Mouse (Mus musculus): ENCODE data around the gene Pfn1. TPM values are rescaled to one million over a fixed set of nuclear protein-coding genes. Genes with fewer than 3 reads are reported as not detected.

Gene Pfn1
- total and polyA plus RNA-seq, 2 experiments, result 132 to 583 TPM

- H3K36me3 ChIP-seq (ENCODE audit: control insufficient read depth, insufficient read depth, low read length), result peaks cover 10% of the 10 kb centered on the region
- H3K4me1 ChIP-seq (ENCODE audit: control insufficient read depth, insufficient read depth, low read length), result peaks cover 11% of the 10 kb centered on the region
- peak within 1 kb of the TSS; percentile 66 for H3K9ac ChIP-seq (ENCODE audit: low read depth, low read length)
- peak within 1 kb of the TSS; percentile 53; the same call in 1 of the 2 replicates for H3K4me3 ChIP-seq (ENCODE audit: insufficient read depth, low read depth, low read length)
- H3K27ac ChIP-seq (replicated peaks; ENCODE audit: insufficient read depth, low read depth, low read length), result peak within 1 kb of the TSS; percentile 75
- peaks cover 21% of the 10 kb centered on the region for H3K79me2 ChIP-seq (ENCODE audit: control insufficient read depth, insufficient read depth, low read length)
- no peak for TF ChIP-seq CTCF (IDR thresholded peaks at IDR 0.05; ENCODE audit: low read depth, low read length)
- no peak for TF ChIP-seq POLR2A (IDR thresholded peaks at IDR 0.05; ENCODE audit: extremely low read depth, insufficient read depth, low read length)
- no peaks in the 10 kb centered on the region for H3K27me3 ChIP-seq (ENCODE audit: control insufficient read depth, insufficient read depth, low read length)
- WGBS, result 82% methylated on average over 3 of the region's 3 CpGs
- no peak for DNase-seq (ENCODE audit: extremely low read depth, low read depth, low spot score)
Measured at GRCm38 (mm10) chr11:70656964-70657363, 2.5 kb upstream of the Pfn1 start, which contains the start of gene Eno3. Gene Eno3, plus strand, starts transcription at chr11:70657202.

DNA sequence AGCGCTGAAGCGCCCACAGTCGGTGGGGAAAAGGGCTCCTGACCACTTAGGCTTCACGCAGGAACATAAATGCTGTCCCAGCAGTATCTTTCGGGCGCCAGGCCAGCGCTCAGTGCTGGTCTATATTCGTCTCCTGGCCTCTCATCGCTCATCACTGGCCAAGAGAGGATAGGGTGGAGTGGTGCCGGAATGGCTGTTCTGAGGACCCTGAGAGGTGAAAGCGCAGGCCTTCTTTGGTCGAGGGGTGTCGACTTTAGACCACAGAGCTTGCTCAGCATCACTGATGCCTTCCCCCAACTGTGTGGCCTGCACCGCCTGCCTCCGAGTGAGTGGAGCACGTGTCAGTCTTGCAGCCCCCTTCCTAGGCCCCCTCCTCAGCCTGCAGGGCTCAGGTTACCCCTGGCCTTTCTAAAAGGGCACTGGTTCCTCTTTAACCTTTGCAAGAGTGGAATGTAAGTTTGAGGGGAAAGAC lies 2.0 kb upstream of the Pfn1 start:
- H3K79me2 ChIP-seq (ENCODE audit: control insufficient read depth, insufficient read depth, low read length), result peaks cover 23% of the 10 kb centered on the region
- TF ChIP-seq CTCF (IDR thresholded peaks at IDR 0.05; ENCODE audit: low read depth, low read length) (no peak), POLR2A (IDR thresholded peaks at IDR 0.05; ENCODE audit: extremely low read depth, insufficient read depth, low read length) (no peak)
- peak overlapping the region; percentile 66 for H3K9ac ChIP-seq (ENCODE audit: low read depth, low read length)
- peaks cover 14% of the 10 kb centered on the region for H3K4me1 ChIP-seq (ENCODE audit: control insufficient read depth, insufficient read depth, low read length)
- peak overlapping the region; percentile 53; the same call in 1 of the 2 replicates for H3K4me3 ChIP-seq (ENCODE audit: insufficient read depth, low read depth, low read length)
- 59% methylated on average over 16 of the region's 16 CpGs for WGBS
- DNase-seq (ENCODE audit: extremely low read depth, low read depth, low spot score), result no peak
- H3K36me3 ChIP-seq (ENCODE audit: control insufficient read depth, insufficient read depth, low read length), result peaks cover 15% of the 10 kb centered on the region
- H3K27ac ChIP-seq (replicated peaks; ENCODE audit: insufficient read depth, low read depth, low read length), result peak overlapping the region; percentile 75; the same call in 1 of the 2 replicates
- H3K27me3 ChIP-seq (ENCODE audit: control insufficient read depth, insufficient read depth, low read length), result no peaks in the 10 kb centered on the region

DNA sequence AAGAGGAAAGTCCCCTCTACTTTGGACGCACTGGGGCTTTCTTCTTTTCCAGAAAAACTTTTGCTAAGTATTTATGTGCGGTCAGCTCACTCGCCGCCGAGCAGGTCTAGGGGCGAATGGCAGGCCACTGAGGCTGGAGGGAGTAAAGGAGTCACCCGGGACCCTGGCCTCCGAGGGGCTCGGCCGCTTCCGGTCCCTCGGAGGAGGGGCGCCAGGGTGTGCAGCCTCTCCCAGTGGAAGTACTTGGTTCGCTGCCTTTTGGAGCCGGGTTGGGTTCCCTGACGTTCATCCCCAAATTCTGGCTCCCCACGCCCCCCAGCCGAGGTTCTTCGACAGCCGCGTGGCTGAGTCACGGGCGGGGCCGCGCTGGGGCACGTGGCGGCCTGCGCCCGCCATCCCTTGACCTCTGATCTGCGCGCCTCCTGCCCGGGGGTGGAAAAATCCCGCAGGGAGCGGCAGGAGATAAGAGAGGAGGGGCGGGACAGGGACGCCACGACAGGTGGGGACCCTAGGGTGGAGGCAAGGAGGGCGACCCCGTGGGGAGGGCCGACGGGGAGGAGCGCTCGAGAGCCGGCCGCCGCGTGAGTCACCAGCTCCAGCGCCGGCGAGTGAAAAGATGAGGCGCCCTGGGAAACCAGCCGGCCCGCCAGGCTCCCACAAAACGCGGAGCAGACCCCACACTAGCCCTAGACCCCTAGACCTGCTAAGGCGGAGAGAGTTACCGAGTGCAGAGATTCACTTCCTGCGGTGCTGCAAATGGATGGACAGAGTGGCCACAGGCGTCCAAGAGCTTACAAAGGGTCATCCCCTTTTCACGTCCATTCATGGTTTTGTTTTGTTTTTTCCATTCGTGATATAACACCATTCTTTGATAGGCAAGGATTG lies 1.4 kb upstream of the Pfn1 start:
- H3K27me3 ChIP-seq (ENCODE audit: control insufficient read depth, insufficient read depth, low read length), result no peaks in the 10 kb centered on the region
- DNase-seq (ENCODE audit: extremely low read depth, low read depth, low spot score), result peak; percentile 30
- H3K4me3 ChIP-seq (ENCODE audit: insufficient read depth, low read depth, low read length), result peak overlapping the region; percentile 53
- peak overlapping the region; percentile 75 for H3K27ac ChIP-seq (replicated peaks; ENCODE audit: insufficient read depth, low read depth, low read length)
- peak overlapping the region; percentile 66 for H3K9ac ChIP-seq (ENCODE audit: low read depth, low read length)
- TF ChIP-seq CTCF (IDR thresholded peaks at IDR 0.05; ENCODE audit: low read depth, low read length) (no peak), POLR2A (IDR thresholded peaks at IDR 0.05; ENCODE audit: extremely low read depth, insufficient read depth, low read length) (0 out of 2 replicates have a peak, but pooled peaks have one; percentile 6)
- WGBS, result 5% methylated on average over 61 of the region's 61 CpGs
- H3K79me2 ChIP-seq (ENCODE audit: control insufficient read depth, insufficient read depth, low read length), result peaks cover 23% of the 10 kb centered on the region
- H3K4me1 ChIP-seq (ENCODE audit: control insufficient read depth, insufficient read depth, low read length), result peaks cover 14% of the 10 kb centered on the region
- H3K36me3 ChIP-seq (ENCODE audit: control insufficient read depth, insufficient read depth, low read length), result peaks cover 21% of the 10 kb centered on the region

DNA sequence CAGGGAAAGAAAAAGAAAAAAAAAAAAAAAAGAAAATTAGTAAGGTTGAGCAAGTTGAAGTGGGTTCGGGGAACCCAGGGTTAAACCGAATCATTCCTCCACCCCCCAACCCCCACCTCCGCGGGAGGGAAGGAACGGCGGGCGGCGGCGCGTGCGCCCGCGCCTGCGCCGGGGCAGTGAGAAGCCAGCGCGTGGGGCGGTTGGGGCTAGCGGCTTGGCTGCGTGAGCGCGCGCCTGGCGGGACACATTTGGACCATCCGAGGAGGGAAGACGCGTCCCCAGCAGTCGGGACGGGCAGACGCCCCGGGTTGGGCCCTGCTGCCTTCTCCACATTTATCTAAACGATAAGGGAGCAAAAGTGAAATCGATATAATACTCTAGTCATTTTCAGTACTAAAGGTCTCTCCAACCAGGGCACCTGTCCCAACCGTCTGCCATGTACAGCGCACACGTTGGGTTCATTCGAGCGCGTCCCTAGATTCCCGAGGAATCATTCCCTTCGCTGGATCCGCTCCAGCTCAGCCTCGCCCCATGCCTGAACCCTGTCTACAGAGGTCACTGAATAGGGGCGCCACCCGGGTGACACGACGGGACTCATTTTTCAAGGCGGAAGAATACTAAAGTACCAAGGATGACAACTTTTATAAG lies 603 bp upstream of the Pfn1 start:
- Histone ChIP-seq H3K79me2 (ENCODE audit: control insufficient read depth, insufficient read depth, low read length) (peaks cover 23% of the 10 kb centered on the region), H3K4me3 (ENCODE audit: insufficient read depth, low read depth, low read length) (peak overlapping the region; percentile 53), H3K27me3 (ENCODE audit: control insufficient read depth, insufficient read depth, low read length) (no peaks in the 10 kb centered on the region), H3K36me3 (ENCODE audit: control insufficient read depth, insufficient read depth, low read length) (peaks cover 26% of the 10 kb centered on the region), H3K4me1 (ENCODE audit: control insufficient read depth, insufficient read depth, low read length) (peaks cover 14% of the 10 kb centered on the region), H3K27ac (replicated peaks; ENCODE audit: insufficient read depth, low read depth, low read length) (peak overlapping the region; percentile 75), H3K9ac (ENCODE audit: low read depth, low read length) (peak overlapping the region; percentile 56)
- WGBS, result under 1% methylated on average over 48 of the region's 48 CpGs
- DNase-seq (ENCODE audit: extremely low read depth, low read depth, low spot score), result peak; percentile 88
- TF ChIP-seq CTCF (IDR thresholded peaks at IDR 0.05; ENCODE audit: low read depth, low read length) (no peak), POLR2A (IDR thresholded peaks at IDR 0.05; ENCODE audit: extremely low read depth, insufficient read depth, low read length) (peak; percentile 75)

DNA sequence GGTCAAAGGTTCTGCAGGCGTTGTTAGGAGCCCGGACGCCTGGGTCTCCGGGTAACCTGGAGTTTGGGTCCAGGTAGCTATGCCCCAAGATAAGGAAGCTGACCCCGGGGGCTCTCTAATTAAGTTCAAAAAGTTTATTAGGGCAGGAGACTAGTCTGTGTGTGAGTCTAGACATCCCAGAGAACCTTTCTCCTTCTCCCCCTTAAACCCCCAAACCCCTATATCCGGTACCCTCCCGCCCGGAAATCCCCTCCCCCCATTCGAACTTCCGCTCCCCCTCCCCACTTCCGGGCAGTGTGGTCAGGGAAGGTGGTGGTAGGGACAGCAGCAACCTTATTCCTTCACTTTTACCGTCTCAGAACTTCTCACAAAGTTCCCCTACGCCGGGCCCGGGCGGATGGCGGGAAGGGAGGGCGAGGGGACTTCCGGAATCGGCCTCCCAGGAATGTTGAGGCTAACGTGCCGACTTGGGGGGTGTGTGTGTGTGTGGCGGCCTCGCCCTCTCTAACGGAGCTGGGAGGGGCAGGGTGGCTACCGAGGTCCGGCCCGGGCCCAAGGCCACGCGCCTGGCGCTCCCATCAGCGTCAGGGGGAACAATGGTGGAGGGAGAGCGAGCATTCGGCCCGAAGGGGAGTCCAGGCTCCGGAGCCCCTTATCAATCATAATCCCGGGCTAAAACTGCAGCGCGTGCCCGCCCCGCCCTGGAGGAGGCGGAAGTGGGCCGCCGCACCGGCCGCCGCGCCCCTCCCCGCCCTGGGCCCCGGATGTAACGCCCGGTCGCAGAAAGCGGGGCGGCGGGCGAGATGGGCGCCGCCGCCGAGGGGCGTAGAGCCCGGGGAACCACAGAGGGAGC lies 873 bp downstream of the Pfn1 start:
- WGBS, result under 1% methylated on average over 62 of the region's 63 CpGs
- peak overlapping the region; percentile 97 for H3K27ac ChIP-seq (replicated peaks; ENCODE audit: insufficient read depth, low read depth, low read length)
- H3K27me3 ChIP-seq (ENCODE audit: control insufficient read depth, insufficient read depth, low read length), result no peaks in the 10 kb centered on the region
- TF ChIP-seq CTCF (IDR thresholded peaks at IDR 0.05; ENCODE audit: low read depth, low read length) (no peak), POLR2A (IDR thresholded peaks at IDR 0.05; ENCODE audit: extremely low read depth, insufficient read depth, low read length) (no peak)
- H3K36me3 ChIP-seq (ENCODE audit: control insufficient read depth, insufficient read depth, low read length), result peaks cover 36% of the 10 kb centered on the region
- H3K4me1 ChIP-seq (ENCODE audit: control insufficient read depth, insufficient read depth, low read length), result peaks cover 19% of the 10 kb centered on the region
- H3K4me3 ChIP-seq (ENCODE audit: insufficient read depth, low read depth, low read length), result peak overlapping the region; percentile 96
- peaks cover 29% of the 10 kb centered on the region for H3K79me2 ChIP-seq (ENCODE audit: control insufficient read depth, insufficient read depth, low read length)
- no peak for DNase-seq (ENCODE audit: extremely low read depth, low read depth, low spot score)
- peak overlapping the region; percentile 98 for H3K9ac ChIP-seq (ENCODE audit: low read depth, low read length)

All from liver, adult 2 months (tissue).